Mouse (Mus musculus) adipocyte (in vitro differentiated cells): Measurements from ENCODE around the gene Pcbp2.
A peak's percentile ranks its signal among the peaks of the same experiment; 100 is the strongest.

Experiments used
- DNase-seq: peaks from one replicate; pipeline ENCODE4 v3.0.0-alpha.2; 2016; ENCODE audit warnings: low spot score

Pcbp2 gene

DNA sequence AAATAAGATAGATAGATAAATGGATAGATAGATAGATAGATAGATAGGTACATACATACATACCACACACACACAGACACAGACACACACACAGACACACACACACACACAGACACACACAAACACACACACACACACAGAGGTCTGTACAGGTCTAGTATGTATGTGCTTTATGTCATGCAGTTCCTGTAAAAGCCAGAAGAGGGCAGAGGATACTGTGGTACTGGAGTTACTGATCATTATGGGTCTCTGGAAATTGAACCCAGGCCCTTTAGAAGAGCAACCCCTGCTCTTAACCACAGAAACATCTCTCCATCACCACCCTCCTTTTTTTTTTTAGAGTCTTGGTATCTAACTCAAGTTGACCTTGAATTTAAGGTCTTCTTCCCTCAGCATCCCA, 6.7 kb upstream of the Pcbp2 start:
- no peak for DNase-seq

DNA sequence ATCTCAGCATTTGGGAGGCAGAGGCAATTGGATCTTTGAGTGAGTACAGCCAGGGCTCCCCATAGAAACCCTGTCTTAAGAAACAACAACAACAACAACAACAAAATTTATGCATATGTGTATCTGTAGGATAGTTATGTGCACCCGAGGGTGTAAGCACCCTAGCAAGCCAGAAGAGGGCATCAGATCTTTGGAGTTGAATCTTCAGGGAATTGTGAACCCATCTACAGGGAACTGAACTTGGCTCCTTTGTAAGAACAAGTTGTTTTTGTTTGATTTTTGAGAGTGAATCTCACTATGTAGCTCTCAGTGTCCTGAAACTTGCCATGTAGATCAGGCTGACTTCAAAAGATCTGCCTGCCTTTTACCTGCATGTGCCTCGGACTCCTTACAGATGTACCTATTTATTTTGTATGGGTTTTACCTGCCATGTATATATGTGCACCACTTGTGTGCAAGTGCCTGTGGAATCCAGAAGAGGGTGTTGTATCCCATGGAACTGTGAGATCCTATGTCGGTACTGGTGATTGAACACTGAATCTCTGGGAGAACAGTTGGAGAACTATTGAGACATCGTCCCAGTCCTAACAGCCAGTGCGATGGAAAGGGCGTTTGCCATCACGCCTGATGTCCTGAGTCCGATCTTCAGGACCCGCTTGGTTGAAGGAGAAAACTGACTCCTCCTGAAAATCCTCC, 1.5 kb upstream of the Pcbp2 start:
- DNase-seq: no peak

DNA sequence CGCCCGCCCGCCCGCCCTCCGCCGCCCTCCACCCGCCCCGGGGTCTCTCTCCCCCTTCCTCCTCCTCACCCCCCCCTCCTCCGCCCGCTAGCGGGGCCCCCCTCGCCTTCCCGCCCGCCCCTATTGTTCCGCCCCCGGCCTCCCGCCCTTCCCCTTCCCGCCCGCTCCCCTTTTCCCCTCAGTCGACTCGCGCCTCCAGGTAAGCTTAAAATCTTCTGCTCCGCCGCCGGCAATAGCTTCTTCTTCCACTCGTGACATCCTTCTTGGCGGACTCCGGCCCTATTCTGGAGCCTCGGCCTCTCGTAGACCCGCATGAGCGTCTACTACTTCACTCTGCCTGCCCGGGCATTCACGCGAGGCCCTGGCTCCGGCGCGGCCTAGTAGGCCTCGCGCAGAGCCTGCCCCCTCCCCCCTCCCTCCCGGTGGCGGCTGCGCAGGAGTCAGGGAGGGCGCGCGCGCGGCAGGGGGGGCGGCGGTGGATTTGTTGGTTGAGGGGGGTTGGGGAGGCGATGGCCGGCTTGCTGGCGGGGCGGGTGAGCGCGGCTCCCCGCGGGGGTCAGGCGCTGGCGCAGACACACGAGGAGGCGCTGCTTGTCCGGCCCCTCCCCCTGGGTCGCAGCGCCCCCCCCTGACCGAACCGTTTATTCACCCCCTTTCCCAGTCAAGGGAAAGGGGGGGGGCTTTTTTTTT, 411 bp downstream of the Pcbp2 start:
- DNase-seq: peak; percentile 83

DNA sequence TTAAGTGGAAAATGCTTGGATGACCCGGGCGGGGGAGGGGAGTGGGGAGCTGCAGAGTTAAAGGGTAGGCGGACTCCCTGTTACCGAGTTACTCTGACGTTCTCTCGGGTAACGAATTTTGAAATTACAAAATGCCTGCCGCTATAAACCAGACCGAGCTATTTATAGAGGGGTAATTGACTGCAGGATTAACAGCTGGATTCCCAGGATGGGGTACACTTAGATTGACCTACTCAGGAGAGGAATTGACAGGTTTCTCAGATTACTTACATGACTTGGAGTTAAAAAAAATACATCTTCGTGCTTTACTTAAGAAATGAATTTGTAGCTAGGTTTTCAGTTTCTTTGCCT, 931 bp downstream of the Pcbp2 start:
- no peak for DNase-seq

DNA sequence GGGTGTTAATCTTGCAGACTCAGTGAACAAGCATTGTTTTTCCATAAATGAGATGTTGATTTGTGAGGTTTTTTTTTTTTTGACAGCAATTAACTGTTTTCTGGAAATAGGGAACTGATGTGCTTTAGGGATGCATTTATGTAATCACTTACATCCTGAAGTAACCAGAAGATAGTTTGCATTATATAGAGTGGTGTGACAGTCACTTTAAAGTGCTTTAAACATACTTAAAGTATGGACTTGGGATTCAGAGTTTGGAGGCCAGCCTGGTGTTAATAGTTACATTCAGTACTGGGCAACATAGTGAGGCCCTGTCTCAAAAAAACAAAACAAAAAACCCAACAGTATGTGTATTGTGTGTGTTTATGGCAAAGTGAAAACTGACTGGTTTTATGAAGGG, 1.4 kb downstream of the Pcbp2 start:
- DNase-seq: no peak

DNA sequence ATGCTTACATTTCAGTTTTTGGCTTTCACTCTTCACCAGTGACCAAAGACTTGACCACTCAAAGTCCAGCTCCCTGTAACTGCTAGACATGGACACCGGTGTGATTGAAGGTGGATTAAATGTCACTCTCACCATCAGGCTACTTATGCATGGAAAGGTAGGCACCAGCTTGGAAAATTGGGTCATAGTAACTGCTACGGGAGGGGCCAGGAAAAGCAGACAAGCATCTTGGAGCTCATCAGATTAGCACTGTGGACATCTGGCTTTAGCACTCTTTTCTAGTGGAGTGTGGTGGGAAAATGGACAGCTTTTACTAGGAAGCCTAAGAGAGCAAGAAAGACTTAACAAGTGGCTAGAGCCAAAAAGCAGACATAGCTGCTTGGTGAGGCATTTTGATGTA, 2.9 kb downstream of the Pcbp2 start:
- DNase-seq: no peak

DNA sequence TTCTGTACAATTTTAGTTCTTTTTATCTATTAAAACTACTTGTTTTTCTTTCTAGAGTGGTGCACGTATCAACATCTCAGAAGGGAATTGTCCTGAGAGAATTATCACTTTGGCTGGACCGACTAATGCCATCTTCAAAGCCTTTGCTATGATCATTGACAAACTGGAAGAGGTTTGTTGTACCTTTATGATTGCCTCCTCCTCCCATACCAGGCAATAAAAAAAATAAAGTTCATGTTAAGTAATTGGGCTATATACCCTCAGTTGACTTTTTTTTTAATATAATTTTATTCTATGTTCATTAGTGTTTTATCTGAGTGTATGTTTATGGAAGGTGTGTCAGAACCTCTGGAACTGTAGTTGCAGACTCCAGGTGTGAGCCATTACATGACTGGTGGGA, 4.2 kb downstream of the Pcbp2 start:
- DNase-seq: no peak

DNA sequence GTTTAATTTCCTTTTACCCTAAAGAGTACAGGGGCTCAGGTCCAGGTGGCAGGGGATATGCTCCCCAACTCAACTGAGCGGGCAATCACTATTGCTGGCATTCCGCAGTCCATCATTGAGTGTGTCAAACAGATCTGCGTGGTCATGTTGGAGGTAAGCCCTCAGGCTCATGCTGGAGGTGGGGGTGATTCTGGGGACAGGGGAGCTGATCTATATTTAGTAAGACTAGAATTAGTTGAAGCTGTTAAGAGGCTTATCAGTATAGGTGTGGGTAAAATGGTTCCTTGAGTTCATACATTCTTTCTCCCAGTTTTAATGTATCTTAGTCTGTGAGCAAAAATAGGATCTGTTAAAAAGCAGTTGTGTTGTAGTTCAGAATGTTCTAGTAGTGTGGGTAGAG, 12.8 kb downstream of the Pcbp2 start:
- no peak for DNase-seq

DNA sequence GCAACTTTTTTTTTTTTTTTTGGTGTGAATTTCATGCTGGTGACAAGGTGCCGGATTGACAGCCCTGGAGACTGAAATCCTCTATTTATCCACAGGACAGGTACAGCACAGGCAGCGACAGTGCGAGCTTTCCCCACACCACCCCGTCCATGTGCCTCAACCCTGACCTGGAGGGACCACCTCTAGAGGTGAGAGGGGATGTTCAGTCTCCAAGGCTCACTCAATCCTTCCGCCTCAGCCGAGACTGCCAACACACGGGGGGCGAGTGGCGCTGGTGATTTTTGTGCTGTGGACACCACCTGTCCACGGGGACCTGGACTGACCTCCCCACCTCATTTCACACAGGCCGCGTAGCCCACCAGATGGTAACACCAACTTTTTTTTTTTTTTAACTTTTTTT, 15.5 kb downstream of the Pcbp2 start:
- no peak for DNase-seq

DNA sequence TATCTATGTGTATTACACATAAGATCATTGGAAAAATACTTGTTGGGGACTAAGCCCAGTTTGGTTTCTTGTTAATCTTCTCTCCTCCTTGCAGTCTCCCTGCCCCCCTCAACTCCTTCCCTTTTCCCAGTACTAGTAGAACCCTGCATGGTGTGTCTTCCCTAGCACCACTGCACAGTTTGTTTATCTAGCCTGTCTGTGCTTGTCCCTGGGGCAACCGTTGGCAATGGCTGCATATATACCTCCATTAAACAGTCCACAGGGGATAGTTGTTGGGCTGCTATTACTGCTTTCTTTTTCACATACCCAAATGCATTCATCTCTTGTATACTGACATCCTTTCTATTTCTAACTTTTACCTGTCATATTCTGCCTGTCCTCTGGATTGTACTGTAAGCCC, 17.3 kb downstream of the Pcbp2 start:
- DNase-seq: no peak

DNA sequence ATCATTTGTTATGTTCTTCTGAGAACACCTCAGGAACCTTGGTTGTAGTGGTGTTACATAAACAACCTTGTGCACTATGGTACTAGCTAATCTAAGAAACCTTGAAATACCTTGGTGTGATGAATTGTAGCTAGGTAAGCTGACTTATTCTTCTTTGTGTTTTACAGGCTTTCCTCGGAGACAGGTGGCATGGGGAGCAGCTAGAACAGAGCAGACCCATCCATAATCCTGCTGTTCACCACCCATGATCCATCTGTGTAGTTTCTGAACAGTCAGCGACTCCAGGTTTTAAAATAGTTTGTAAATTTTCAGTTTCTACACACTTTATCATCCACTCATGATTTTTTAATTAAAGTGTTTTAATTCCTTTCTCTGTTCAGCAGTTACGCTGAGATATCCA, 28.0 kb downstream of the Pcbp2 start:
- no peak for DNase-seq

DNA sequence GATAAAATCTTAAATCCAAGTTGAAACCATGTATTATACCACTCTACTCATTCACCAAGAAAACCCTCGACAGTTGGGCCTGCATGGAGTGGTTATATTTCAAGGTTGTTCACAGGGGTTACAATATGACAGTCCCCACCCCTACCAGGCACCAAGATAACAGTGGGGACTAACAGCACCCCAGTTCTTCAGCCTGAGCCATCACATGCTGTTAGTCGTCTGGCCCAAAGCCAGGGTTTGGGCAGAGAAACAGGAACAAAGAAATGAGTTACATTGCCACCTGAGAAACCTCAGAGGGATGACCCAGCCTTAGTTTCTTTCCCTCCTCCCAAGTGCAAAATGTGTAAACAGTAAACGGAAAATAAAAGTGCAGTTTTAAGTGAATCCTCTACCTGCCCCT, 29.0 kb downstream of the Pcbp2 start:
- no peak for DNase-seq

DNA sequence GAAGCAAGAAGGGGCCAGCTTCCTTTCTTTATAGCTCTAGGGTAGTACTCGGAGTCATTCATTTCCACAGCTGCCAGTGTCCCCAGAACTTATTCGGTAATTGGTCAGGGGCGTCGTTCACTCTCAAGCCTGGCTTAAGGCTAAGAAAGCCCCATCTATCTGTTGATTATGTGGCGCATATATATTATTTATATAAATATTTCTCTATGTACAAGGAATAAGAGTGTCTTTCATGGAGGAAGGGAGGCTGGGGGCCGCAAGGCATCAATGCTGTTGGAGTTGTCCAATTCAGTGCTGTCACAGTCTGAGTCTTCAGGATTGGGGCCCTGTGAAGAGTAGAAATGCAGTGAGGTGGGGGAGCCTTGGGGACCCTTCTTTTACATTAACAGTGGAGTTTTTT, 29.5 kb downstream of the Pcbp2 start:
- no peak for DNase-seq

DNA sequence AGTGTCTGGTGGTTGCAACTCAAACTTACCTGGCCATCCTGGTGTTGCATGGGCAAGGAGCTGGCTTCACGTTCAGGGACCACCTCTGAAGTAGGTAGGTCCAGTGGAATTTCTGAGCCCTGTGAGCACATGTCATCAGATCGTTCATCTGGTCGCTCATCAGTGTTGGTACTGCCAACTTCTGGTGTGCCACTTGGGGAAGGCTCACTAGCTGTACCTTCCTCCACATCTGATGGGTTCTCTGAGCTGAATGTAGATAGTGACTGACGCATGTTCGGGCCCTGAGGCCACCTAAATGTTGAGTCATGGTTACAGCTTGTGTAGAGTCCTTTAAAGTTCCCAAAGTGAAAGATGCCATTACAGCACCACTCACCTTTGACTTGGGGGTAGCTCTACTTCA, 30.1 kb downstream of the Pcbp2 start:
- DNase-seq: no peak

DNA sequence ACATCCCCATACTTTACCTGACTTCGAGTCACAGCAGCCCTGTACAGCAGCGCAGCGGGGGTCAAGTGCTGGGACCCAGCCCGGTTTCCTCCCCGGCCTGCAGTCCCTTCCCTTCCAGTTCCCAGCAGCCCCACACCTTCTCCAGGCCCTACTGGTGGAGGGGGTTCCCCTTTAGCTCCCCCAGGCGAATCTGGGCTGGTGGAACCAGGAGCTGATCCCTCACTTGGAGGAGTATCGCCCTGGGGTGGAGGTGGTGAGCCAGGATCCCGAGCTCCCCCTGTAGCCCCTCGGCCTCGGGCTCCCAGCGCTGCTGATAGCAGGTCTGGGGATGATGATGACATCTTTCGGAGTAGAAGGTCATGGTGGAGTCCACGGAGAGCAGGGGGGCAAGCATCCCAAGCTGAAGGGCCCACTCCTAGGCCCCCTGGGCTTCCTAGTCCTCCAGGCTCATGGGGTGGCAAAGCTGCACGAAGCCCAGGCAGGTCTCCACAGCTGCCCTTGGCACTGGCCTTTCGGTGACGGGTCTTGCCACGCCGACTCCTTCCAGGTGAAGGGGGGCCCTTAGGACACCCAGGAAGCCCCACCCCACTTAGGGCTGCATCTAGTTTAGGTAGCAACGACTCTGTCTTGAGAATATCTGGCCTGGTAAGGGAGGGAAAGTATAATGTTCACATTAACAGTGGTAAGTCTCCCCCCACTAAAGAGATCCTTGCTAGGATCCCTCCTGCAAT, 30.9 kb downstream of the Pcbp2 start:
- DNase-seq: no peak

DNA sequence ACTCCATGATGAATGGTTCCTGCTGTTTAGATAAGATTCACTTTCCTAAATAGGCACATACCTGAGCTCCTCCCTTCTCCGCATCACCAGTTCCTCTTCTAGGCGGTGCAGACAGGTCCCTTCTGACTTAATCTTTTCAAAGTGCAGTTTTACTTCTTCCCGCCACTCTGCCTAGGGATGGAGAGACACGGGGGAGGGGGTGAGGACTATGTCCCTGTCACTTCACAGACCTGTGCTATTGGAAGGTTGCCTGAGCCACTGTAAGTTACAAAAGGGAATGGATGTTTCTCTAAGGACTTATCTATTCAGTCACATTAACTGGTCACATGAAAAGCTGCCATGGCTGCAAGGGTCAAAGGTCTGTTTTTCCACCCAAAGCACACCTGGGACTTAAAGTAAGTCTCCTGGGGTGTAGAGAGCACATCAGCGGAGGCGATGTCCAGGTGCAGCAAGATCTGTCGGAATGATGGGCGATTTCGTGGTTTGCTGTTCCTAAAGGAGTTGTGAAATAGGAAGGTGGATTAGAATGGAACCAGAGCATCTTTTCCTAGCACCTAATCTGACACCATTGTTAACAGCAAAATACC, 32.0 kb downstream of the Pcbp2 start:
- DNase-seq: no peak

DNA sequence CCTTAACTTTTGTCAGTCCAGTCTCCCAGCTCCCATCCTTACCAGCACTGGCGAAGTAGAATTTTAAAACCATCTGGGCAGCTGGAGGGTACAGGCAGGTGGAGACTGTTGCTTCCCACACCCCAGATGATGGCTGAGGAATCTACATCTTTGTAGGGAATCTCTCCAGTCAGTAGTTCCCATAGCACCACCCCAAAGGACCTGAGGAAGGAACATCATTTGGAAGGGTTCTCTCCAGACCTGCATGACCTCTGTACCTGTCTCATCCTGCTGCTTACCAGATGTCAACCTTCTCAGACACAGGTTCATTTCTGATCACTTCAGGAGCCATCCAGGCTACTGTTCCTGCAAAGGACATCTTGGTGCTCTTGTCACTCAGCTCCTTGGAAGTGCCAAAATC, 33.1 kb downstream of the Pcbp2 start, which contains the start of gene Gm10337:
Gene Gm10337 (plus strand): TSS at position 276 of the 400 bp plus-strand sequence.
- no peak for DNase-seq

DNA sequence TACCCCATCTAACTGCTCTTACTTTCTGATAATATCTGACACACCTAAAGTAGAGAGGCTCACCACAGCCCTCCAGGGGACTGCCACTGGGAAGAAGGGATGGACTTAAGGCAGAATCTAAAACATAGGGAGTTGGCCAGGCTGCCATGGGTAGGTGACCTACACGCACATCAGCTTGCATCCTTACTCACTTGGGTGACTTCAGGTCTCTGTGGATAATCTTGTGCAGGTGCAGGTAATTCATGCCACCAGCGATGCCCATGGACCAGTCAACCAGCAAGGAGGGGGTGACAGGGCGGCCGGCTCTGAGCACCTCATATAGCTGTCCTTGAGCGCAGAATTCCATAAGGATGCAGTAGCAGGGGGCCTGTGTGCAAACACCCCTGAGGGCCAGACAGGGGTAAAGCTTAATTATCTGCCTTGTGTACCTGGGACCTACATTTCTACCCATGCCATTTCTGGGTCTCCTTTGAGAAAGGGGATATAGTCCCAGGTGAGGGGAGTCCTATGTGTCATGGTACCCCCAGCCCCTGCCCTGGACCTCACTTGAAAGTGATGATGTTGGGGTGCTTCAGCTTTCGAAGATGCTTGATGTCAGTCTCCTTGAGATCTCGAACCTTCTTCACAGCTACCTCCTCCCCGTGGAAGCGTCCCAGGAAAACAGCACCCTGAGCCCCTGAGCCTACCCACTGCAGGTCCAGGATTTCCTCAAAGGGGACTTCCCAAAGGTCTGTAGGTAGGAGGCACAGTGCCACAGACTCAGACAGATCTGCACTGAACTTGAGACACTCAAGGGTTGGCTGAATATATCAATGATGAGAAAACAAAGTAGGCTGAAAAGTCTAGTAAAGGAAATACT, 33.8 kb downstream of the Pcbp2 start:
- no peak for DNase-seq

DNA sequence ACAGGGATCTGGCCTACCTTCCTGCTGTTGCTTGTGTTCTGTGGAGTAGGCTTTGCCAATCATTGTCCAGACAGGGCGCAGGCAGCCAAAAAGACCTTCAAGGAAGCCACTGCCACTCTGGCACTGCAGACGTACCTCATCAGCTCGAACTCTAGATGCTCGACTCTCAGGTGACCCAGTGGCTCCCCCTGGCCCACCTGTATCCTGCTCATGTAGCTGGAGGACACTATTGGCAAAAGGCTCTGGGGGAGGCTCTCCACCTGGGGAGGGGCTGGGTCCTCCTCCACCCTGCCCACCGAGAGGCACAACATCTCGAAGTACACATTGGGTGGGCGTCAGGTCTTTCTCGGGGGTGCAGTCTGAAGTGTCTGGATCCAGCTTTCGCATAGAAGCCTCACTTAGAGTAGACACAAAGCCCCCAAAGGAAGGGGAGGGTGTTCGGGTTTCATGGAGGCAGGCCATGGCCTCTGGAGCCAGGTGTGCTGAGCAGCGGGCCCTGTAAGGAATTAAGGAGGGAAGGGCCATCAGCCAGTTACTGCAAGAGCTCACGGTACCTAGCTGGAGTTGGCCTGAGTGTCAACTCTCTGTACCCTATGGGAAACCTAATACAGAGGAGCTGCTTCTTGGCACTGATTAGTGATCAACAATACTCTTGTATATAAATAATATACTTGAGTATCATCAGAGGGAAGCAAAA, 34.9 kb downstream of the Pcbp2 start:
- DNase-seq: no peak

DNA sequence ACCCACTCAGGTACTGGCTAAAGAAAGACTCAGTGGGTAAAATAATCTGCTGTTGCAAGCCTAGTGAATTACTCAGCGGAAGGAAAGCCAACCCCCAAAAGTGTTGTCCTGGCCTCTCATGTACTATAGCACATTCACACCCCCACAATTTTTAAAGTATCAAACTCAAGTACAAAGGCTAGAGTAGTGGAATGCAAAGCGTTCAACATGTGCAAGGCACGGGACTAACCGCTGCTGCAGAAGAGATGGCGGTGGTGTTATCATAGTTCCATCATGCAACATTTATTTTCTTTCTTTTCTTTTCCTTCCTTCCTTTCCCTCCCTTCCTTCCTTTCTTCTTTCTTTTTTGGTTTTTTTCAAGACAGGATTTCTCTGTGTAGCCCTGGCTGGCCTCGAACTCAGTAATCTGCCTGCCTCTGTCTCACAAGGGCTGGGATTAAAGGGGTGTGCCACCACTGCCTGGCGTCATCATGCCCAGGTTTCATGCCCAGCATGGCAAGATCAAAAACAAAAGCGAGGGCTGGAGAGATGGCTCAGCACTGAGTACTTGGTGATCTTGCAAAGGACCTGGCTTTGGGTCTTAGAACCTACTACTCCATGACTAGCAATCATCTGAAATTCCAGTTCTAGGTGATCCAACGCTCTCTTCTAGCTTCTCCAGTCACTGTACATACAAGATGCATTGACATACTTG, 35.6 kb downstream of the Pcbp2 start:
- no peak for DNase-seq

DNA sequence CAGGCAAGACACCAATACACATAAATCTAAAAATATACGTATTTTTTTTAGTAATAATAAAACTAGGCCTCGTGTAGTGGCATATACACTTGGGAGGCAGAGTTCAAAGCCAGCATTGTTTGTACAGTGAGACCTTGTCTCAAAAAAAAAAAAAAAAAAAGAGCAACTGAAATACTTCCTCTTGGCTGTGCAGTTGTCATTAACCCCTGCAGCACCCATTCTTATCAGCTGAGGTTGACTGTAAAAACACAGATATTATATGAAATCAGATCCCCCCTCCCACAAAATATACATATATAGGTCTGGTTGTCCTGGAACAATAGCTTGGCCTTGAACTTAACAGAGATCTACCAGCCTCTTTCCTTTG, 36.1 kb downstream of the Pcbp2 start:
- DNase-seq: no peak
